Mouse (Mus musculus): ENCODE data around the gene 4930539E08Rik. TPM values are rescaled to one million over a fixed set of nuclear protein-coding genes. Genes with fewer than 3 reads are reported as not detected.

Gene 4930539E08Rik
- total RNA-seq (2015) (0.66 and 1.4 TPM in 2 replicates), total RNA-seq (2017) (0.96 and 1.1 TPM in 2 replicates)

DNA sequence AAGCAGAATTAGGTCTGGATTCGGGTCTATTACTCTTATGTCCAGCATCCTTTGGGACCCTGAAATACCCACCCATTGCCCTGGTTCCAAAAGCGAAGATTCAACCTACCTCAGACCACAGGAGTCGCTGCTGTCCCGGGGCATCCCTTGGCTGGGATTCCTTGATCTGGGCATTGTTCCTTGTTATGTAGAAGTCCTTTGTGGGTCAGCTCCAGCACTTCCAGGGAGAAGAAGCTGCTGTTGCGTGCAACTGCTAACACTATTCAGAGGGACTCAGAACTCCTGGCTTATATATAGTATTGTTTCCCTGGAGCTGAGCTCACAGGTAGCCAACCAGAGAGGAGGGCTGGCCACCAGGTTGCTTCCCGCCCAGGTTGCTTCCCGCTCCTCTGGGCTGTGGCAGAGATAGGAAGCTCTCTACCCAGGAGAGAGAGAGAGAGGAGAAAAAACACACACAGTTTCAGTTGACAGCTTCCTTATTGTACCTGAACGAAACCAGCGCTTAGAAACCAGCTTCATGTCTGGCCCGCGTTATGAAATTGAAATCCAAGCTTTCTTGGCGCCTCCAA lies at the start of gene 4930539E08Rik:
Gene 4930539E08Rik (minus strand): TSS at position 265 of the 569 bp plus-strand sequence.
- ATAC-seq (replicated peaks; ENCODE audit: poor library complexity): no peak

DNA sequence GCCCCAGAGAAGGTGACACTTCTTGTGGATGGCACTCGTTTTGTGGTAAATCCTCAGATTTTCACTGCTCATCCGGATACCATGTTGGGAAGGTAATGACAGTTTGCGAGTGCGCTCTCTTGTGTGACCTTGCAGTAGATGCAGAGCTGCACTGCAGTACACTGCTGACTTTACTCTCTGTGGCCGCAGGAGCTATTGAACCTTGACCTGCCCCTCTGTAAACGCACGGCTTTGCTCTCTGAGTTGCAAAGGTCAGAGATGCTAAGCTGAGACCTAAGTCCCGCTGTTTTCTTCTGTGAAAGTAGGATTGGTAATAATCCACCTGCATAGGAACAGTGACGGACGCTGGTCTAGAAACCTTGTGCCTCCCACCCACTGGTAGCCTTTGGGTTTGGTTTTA lies 46.5 kb upstream of the 4930539E08Rik start:
- no peak for ATAC-seq (replicated peaks; ENCODE audit: poor library complexity)

- no peak for ATAC-seq (replicated peaks; ENCODE audit: poor library complexity)
Measured at GRCm38 (mm10) chr17:28960597-28960996, 45.5 kb upstream of the 4930539E08Rik start.

GRCm38 (mm10) chr17:28954416-28954815 lies 39.3 kb upstream of the 4930539E08Rik start:
- no peak for ATAC-seq (replicated peaks; ENCODE audit: poor library complexity)

- no peak for ATAC-seq (replicated peaks; ENCODE audit: poor library complexity)
Measured at GRCm38 (mm10) chr17:28953251-28953650, 38.1 kb upstream of the 4930539E08Rik start.

- ATAC-seq (replicated peaks; ENCODE audit: poor library complexity): peak; percentile 76
Measured at GRCm38 (mm10) chr17:28951831-28952799, 37.0 kb upstream of the 4930539E08Rik start, which contains the start of gene Kctd20. Gene Kctd20, plus strand, starts transcription at chr17:28951950.

GRCm38 (mm10) chr17:28950751-28951150 lies 35.6 kb upstream of the 4930539E08Rik start:
- no peak for ATAC-seq (replicated peaks; ENCODE audit: poor library complexity)

DNA sequence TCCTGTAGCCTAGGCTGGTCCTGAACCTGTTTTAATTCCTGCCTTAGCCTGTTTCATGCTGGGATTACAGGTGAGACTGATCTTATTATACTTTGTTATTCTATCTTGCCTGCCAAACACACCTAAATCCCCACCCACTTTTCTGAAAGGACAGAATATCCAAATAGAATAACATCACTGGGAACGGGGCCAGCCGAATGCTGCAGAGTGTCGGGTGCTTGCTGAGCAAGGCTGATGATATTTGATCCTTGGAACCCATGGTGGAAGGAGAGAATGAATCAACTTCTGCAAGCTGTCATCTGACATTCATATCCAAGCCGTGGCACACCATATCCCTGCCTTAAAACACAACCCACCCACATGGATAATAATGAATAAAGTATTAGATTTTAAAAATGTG lies 33.5 kb upstream of the 4930539E08Rik start:
- no peak for ATAC-seq (replicated peaks; ENCODE audit: poor library complexity)

- peak; percentile 58; the same call in 1 of the 2 replicates for ATAC-seq (replicated peaks; ENCODE audit: poor library complexity)
Measured at GRCm38 (mm10) chr17:28947011-28947939, 32.2 kb upstream of the 4930539E08Rik start.

DNA sequence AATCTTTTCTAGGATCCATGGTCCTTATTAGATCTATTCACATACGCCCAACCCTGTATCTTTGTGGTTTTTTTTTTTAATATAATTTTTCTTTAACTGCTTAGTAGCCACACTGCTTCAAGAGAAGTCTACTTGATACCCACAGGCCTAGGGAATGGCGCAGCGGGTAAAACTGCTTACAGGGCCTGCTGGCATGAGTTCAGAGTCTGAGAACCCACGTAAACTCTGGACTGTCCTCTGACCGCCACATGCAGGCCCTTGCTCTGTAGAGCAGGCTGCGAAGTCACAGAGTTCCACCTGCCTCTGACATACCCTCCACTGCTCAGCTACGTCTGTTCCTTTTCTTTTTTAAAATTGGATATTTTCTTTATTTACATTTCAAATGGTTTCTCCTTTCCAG lies 29.4 kb upstream of the 4930539E08Rik start:
- no peak for ATAC-seq (replicated peaks; ENCODE audit: poor library complexity)

DNA sequence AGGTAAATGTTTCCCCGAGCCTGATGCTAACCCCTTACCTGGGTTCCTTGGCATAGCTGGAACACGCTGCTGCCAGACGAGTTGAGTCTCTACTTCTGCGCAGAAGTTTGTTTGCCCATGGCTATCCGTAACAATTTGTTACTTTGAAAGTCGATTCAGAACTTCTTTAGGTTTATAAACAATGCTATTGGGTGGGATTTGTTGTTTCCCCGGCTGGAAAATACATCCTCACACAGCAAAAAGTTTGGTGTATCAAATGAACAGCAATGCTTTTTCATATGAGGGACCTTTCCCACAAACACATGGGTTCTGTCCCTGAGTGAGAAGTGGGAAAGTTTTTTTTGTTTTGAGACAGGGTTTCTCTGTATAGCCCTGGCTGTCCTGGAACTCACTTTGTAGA lies 28.6 kb upstream of the 4930539E08Rik start, which contains the start of gene Pxt1:
Gene Pxt1 (minus strand): TSS at position 101 of the 400 bp plus-strand sequence.
- no peak for ATAC-seq (replicated peaks; ENCODE audit: poor library complexity)

GRCm38 (mm10) chr17:28942101-28942500 lies 27.0 kb upstream of the 4930539E08Rik start:
- ATAC-seq (replicated peaks; ENCODE audit: poor library complexity): peak; percentile 57

GRCm38 (mm10) chr17:28940776-28941555 lies 25.8 kb upstream of the 4930539E08Rik start:
- no peak for ATAC-seq (replicated peaks; ENCODE audit: poor library complexity)

DNA sequence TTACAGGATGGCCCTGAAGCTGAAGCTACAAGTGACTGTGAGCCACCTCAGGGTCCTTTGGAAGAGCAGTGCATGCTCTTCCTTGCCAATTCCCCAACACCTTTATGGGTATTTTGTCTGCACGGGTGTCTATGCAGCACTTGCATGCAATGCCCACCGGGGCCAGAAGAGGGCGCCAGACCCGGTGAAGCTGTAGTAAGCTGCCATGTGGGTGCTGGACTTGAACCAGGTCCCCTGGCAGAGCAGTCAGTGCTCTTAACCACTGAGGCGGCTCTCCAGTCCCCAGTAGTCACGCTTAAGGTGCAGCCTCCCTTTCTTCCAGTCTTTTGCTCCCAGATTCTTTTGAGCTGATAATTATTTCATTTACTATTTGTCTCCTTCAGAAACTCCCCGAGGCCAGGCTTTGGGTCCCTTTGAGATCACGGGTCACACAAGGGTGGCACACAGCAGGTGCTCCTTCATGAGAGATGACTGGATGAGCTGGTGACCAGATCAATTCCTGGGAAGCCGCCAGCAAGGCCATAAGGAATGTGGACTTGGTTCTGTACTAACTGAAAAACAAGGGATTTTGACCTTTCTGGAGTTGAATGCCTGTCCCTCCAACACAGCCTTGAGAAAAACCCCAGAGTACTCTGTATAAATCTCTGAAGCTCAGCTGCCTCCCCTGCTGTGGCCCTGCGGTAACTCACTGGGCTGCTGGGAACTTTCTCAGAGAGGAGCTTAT lies 21.7 kb upstream of the 4930539E08Rik start:
- ATAC-seq (replicated peaks; ENCODE audit: poor library complexity): peak; percentile 64

DNA sequence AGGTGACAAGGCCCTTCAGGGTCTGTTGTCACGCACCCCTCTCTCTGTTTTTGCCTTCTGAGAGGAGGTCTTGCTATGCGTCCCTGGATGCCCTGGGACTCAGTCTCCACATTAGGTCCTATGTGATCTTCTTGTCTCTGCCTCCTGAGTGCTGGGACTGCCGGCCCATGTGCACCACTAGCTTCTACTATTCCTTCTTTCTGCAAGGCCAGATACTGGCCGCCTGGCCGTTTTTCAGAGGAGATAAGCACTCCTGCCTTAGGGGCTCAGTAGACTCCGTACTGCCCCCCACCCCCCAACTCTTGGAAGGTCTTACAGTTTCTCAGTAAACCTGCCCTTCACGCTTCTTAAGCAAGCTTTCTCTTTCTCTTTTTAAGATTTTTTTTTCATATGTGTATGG lies 21.0 kb upstream of the 4930539E08Rik start:
- 0 out of 2 replicates have a peak, but pooled peaks have one; percentile 4 for ATAC-seq (replicated peaks; ENCODE audit: poor library complexity)

- ATAC-seq (replicated peaks; ENCODE audit: poor library complexity): no peak
Measured at GRCm38 (mm10) chr17:28934120-28934916, 19.2 kb upstream of the 4930539E08Rik start.

- ATAC-seq (replicated peaks; ENCODE audit: poor library complexity): no peak
Measured at GRCm38 (mm10) chr17:28932274-28932673, 17.1 kb upstream of the 4930539E08Rik start.

All from megakaryocyte progenitor cell, adult 5-6 weeks (primary cell).